Mouse (Mus musculus): ENCODE measurements around the gene Sdsl. TPM values are rescaled to one million over a fixed set of nuclear protein-coding genes. Genes with fewer than 3 reads are reported as not detected.

Gene Sdsl
- polyA plus RNA-seq (2015; fragmentation: Nextera tagmentation; extraction: Ambion mirVana) = 0.15 and 0.38 TPM in 2 replicates

DNA sequence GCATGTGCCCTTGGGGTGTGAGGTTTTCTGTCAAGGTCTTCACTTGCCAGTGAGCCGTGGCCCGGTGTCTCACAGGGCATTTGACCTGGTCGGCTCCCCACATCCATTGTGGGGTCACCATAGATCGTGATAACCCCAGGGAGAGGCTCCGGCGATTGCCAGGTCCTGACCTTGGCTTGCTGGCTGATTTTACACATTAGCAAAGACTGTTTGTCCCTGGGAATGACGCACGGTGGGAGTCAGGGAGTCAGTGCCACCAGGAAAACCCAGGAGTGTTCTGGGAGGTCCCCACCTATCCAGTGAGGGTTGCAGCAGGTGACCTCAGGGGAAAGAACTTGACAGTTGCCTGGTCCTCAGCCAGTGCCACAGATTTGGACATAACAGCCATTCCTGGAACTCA is at the start of gene Sdsl:
Gene Sdsl, minus strand, starts transcription at position 41 of the 400 bp plus-strand sequence.

DNA sequence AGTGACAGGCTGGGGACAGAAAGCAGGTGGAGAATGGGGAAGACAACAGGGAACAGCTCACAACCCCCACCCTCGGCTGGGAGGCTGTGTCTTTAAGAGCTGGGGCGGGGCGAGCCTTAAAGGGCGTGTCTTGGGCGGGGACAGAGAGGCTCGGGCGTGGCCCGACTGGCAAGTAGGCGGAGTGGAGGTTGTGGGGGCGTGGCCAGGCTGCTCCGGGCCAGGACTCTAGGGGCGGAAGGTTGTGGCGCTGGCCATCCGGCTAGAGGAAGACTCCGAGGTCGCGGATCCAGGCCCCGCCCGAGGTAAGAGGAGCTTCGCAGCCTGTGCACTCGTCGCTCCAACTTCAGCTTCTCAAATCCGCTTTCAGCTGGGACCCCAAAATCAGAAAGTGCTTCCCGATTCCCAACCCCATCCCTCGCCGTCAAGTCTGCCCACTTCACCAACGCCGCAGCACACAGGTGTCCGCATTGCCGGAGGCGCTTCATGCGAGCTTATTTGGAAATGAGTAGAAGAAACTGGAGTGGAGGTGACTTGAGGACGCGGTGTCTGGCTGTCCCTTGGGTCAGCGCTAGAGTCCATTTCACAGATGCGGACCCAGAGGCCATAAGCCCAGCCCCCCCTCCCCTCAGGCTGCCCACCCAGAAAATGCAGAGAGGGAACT is 38.5 kb upstream of the Sdsl start, which contains the start of gene Slc8b1:
Gene Slc8b1, plus strand, starts transcription at position 187 of the 661 bp plus-strand sequence.

DNA sequence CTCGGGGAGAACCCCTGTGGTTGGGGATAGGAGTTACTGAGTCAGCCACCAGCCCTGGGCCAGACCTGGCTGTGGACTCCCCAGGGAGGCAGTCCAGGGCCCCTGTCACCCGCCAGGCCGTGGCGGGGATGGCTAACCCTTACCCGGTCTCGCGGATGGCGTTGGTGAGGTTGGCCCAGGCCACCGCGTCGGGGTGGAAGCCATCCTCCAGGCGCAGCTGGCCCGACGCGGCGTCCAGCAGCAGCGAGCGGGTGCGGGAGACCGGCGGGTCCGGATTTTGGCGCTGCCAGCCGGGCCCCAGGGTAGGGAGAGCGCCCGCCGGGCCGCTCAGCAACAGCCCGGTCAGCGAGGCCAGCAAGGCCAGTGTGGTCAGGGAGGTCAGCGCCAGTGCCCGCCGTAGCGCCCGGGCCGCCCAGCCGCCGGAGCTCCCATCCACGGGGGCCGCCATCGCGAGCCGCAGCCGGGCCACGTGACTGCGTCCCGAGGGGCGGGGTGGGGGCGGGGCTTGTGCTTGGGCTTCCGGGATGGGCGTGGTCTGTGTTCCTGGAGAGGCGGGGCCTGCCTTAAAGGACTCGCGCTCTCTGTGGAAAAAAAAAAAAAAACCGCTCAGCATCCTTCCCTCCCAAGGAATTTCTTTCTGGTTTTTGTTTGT is 30.7 kb upstream of the Sdsl start, which contains the start of gene Plbd2:
Gene Plbd2, minus strand, starts transcription at position 482 of the 652 bp plus-strand sequence.

DNA sequence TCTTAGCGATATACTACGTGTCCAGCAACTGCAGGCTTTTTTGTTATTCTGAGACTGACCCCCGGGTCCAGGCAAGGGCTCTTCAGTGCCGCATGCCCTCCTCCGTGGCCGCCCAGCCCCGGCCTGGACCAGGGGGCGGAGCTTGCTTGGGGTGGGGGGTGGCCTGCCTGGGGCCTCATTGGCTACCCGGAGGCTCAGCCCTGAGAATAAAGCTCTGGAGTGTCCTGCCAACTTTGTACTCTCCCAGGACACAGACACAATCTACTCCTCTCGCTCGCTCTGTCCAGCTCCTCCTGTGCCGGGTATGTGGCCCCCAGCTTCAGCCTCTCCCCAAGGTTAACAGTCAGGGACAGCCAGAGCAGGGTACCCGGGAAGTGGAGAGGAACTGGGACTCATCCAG is 3.7 kb upstream of the Sdsl start, which contains the start of gene Sds:
Gene Sds, plus strand, starts transcription at position 231 of the 400 bp plus-strand sequence.

DNA sequence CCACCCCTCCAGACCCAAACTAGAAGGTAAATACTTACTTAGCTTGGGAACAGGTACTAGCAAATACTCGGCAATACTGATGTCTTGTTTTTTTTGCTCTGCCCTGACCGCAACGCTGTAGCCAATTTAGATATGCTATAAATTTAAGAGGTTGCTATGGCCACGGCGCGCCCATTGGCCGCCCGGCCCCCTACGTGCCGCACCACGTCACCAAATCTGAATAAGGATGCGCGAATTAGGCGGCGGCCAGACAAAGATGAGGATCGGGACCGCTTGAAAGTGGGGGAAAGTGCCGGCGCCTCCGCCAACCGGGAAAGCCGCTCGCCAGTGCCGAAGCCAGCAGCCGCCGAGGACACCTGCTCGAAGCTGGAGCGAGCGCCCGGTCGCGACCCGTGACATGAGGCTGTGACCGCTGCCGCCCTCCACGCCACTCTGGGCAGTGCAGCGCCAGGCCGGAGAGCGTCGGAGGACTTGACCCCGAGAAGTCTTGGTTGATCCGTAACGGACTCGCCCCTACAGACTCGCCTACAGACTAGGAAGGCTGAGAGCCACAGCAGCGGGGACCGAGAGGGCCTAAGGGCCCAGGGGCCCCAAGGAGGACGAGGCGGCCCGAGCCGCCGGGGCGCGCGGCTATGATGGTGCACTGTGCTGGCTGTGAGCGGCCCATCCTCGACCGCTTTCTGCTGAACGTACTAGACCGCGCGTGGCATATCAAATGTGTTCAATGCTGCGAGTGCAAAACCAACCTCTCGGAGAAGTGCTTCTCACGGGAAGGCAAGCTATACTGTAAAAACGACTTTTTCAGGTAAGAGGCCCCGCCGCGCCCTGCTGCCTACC is 40.7 kb downstream of the Sdsl start, which contains the start of gene Lhx5:
Gene Lhx5, plus strand, starts transcription at position 51 of the 837 bp plus-strand sequence.

Other genes with a start within 250 kb of the Sdsl start
- gene Lhx5, start 41.1 kb downstream of the Sdsl start, polyA plus RNA-seq (2015; fragmentation: Nextera tagmentation; extraction: Ambion mirVana) = not detected in 2 replicates
- not detected in 2 replicates for gene Sds, start 3.7 kb upstream of the Sdsl start, polyA plus RNA-seq (2015; fragmentation: Nextera tagmentation; extraction: Ambion mirVana)
- 45.5 and 49.0 TPM in 2 replicates for gene Plbd2, start 30.8 kb upstream of the Sdsl start, polyA plus RNA-seq (2015; fragmentation: Nextera tagmentation; extraction: Ambion mirVana)
- 11.8 and 14.4 TPM in 2 replicates for gene Slc8b1, start 38.4 kb upstream of the Sdsl start, polyA plus RNA-seq (2015; fragmentation: Nextera tagmentation; extraction: Ambion mirVana)
- 22.4 and 22.6 TPM in 2 replicates for gene Tpcn1, start 115.9 kb upstream of the Sdsl start, polyA plus RNA-seq (2015; fragmentation: Nextera tagmentation; extraction: Ambion mirVana)
- 0.11 and 0.17 TPM in 2 replicates for gene Iqcd, start 116.2 kb upstream of the Sdsl start, polyA plus RNA-seq (2015; fragmentation: Nextera tagmentation; extraction: Ambion mirVana)
- gene Rita1, start 139.8 kb upstream of the Sdsl start, polyA plus RNA-seq (2015; fragmentation: Nextera tagmentation; extraction: Ambion mirVana) = 5.2 and 7.4 TPM in 2 replicates
- gene Ddx54, start 139.9 kb upstream of the Sdsl start, polyA plus RNA-seq (2015; fragmentation: Nextera tagmentation; extraction: Ambion mirVana) = 15.5 and 16.5 TPM in 2 replicates
- not detected in 2 replicates for gene Cfap73, start 161.4 kb upstream of the Sdsl start, polyA plus RNA-seq (2015; fragmentation: Nextera tagmentation; extraction: Ambion mirVana)
- gene Rasal1, start 176.0 kb upstream of the Sdsl start, polyA plus RNA-seq (2015; fragmentation: Nextera tagmentation; extraction: Ambion mirVana) = 0.22 TPM in 2 replicates
- 0.62 and 0.68 TPM in 2 replicates for gene Dtx1, start 239.1 kb upstream of the Sdsl start, polyA plus RNA-seq (2015; fragmentation: Nextera tagmentation; extraction: Ambion mirVana)